Mouse (Mus musculus) spleen, postnatal 10 days (tissue): ENCODE data around the gene Osbpl11.
"Not testable (repeated sequence)": the region's sequence is repeated elsewhere in the genome, so short reads cannot be mapped to it uniquely, and the experiment has no call there.

Experiments used
- DNase-seq, 2 experiments: peaks; one replicate each; pipeline ENCODE4 v3.0.0; 2021 to 2022; ENCODE audit warnings: low spot score in 2 of 2

The Osbpl11 gene

DNA sequence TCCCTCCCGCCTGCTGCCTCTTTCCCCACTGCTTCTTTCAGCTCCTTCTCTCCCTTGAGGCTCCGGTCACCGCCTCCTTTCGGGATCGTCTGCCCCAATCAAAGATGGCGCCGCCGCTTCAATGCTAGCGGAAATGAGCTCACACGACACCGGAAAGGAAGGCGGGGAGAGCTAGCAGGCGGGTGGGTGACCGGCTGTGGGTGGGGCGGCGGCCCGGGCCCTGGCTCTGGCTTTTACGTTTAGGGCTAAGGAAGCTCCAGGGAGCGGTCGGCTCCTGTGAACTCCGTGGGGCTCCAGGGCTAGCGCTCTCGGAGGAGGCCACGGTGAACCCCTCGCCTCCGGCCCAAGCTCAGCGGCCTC, at the start of gene Osbpl11:
TSS of gene Osbpl11 (plus strand) at position 171 of the 360 bp plus-strand sequence.
- DNase-seq, result peak; percentile 91 to 97

DNA sequence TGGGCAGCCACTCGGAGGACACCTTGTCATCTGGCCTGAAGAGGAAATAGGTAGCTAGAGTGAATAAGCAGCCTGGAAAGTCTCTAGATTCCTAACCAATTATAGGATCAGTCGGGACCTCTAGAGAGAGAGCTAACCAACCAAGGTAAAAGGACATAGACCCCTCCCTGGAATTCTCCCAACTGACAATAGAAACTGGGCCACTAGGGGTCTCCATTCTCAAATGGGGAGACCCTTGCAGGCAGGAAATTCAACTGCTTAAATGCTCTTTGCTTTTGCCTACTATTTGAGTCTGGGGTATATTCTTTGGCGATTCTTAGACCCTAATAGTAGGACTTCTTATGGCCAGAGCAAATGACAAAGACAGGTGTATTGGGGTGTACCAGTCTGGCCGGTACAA, 49.7 kb upstream of the Osbpl11 start:
- DNase-seq, result no peak

DNA sequence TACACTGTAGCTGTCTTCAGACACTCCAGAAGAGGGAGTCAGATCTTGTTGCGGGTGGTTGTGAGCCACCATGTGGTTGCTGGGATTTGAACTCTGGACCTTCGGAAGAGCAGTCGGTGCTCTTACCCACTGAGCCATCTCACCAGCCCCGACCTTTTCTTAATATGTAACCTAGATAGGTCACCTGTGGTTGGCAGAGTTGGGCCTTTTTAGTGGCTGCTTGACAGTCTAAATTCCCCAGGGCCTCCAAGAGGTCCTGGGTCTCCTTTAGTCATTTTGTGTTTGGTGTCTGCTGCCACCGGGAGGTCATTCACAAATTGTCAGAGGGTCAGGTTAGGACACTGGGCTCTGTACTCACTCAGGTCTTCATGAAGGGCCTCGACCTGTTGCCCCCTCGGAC, 45.8 kb upstream of the Osbpl11 start:
- not testable (repeated sequence) for DNase-seq

GRCm38 (mm10) chr16:33141758-33142280, 43.1 kb upstream of the Osbpl11 start:
- DNase-seq, result no peak

DNA sequence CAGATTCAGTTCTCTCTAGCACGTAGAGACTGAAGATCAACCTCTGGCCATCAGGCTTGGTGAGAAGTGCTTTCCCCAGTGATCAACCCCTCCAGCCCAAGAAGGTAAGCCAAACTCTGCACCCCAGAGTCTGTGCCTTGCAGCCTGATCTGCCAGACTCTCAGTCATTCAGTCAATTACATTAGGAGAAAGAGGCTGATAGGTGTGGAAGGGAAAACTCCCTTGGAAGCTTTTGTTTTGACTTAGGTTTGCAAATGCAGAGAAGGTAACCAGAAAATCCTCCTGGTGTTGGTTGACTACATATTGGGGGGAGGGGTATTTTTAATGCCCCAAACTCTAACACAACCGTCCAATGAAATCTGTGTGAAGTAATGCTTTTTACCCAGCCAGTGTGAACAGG, 41.4 kb upstream of the Osbpl11 start:
- DNase-seq, result no peak

- DNase-seq, result no peak
Observed at GRCm38 (mm10) chr16:33146185-33146584, 38.7 kb upstream of the Osbpl11 start.

DNA sequence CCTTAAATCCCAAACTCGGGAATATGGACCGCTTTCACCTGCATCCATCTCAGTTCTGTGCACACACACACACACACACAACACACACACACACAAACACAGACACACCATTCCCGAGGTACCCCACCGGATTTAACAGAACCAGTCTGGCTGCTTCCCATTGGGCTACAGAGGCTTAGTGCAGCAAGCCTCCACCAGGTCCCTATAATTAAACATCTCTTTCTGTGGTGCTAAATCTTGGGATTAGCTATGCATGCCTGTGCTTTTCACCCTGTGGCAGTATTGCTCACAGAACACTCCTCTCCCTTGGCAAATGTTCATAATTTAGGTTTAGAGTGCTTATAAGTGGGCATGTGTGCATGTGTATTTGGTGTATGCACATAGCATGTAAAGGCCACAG, 36.7 kb upstream of the Osbpl11 start:
- DNase-seq, result no peak

GRCm38 (mm10) chr16:33150875-33151274, 34.0 kb upstream of the Osbpl11 start:
- not testable (repeated sequence) for DNase-seq

DNA sequence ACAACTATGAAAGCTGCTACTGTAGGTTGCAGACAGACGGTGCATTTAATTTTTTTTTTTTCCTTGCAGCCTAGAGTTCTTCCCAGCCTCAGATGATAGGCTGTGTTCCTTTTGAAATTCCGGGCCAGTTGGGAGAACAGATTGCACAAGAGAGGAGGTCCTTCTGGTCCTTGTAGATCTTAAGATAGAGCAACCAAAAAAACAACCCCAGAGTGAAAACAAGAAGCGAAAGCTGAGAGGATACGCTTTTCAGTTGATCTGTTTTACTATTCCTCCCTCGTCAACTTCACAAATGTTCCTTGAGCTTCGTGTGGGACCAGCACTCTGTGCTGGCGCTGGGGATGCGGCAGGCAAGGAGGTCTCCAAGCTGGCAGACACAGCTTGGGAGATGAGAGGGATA, 33.3 kb upstream of the Osbpl11 start:
- DNase-seq, result no peak

- DNase-seq, result peak in 1 of 2 experiments; percentile 47
Observed at GRCm38 (mm10) chr16:33154992-33155391, 29.9 kb upstream of the Osbpl11 start.

DNA sequence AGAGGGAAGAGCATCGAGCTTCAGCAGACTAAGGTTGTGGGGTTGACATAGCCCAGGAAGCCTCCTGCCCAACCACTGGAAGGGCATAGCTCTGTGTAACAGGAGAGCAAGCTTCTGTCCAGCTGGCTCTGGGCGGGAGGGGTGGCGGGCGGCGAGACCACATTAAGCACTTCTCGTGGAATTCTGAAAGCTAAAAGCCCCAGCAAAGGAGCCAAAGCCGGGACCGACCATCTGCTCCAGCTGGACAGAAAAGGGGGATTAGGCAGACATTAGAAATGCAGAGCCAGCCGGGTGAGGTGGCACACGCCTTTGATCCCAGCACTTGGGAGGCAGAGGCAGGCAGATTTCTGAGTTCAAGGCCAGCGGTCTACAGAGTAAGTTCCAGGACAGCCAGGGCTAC, 26.9 kb upstream of the Osbpl11 start:
- DNase-seq, result no peak

DNA sequence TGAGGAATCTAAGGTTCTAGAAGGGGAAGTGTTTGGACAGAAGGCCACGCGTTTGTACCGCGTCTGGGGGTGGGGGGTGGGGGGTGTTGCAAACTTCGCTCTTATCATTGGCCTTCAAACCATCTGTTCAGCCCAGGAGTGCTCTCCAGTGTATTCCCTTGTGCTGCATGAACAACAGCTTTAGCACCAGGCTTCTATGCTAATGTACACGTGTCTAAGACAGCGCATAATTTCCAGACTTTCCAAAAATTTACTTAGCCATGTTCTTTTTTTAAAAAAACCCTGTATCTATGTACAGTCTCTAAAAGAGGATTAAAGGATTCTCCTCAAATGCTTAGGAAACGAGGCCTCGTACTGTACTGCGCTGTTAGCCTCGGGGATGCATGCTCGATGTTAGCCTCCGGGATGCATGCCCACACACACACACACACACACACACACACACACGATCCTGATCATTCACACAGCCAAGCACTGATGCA, 26.2 kb upstream of the Osbpl11 start:
- no peak for DNase-seq

DNA sequence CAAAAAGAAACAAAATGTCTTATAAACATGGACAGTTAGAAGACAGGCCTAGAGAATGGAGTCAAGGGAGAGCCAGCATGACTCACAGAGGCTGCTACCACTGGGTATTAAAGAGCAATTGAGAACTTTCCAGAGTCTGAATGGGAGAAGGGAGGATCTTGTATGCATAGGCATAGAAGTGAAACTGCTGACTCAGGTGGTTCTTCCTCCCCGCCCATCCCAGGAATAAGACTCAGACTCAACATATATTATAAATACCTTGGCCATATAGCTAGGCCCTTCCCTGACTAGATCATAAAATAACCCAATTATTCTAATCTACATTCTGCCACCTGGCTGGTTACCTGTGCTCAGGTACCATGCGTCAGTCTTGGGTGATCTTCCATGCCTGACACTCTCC, 25.5 kb upstream of the Osbpl11 start:
- DNase-seq, result no peak

GRCm38 (mm10) chr16:33163330-33164090, 21.4 kb upstream of the Osbpl11 start:
- no peak for DNase-seq

DNA sequence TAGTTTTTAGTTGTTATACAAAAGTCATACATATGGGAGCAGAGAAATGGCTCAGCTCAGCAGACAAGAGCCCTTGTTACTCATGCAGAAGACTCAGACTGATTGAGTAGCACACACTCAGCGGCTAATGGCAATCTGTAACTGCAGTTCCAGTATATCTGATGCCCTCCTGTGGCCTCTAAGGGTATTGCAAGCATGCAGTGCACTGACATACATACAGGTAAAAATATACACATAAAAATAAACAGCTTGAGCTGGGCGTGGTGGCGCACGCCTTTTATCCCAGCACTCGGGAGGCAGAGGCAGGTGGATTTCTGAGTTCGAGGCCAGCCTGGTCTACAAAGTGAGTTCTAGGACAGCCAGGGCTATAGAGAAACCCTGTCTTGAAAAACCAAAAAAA, 18.6 kb upstream of the Osbpl11 start:
- peak; percentile 44 to 78 for DNase-seq

DNA sequence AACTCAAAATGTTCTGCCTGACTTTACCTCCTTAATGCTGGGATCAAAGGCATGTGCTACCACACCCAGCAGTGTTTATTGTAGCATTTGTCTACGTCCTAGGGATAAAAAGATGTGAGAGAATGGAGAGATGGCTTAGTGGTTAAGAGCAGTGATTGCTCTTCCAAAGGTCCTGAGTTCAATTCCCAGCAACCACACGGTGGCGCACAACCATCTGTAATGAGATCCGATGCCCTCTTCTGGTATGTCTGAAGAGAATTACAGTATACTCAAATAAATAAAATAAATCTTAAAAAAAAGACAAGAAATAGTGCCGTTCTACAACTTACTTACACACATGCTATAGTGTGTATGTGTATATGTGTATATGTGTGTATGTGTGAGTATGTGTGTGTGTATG, 17.3 kb upstream of the Osbpl11 start:
- DNase-seq, result peak in 1 of 2 experiments; percentile 42

DNA sequence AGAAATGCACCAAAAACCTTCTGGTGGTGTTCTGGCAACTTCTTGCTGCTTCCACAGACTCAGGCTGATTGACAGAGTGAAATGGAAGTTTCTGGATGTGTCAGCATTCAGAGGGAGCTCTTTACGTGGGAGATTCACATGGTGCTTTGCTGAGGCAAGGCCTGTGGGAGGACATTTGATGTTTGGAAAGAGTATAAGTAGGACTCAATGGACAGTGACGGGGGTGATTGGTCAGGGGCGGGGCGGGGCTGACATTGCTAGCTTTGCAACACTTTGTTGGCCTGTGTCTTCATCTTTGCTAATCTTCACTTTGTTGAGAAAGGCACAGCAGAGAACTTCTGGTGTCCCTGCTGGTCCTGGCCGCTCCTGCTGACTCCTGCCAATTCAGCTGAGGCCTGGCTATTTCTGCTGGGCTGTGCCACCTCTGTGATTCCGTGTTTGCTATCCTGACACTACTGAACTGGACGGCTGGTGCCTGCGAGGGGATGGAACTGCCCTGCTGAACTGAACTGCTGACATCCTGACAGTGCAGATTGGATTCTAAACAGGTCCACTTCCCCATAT, 15.3 kb upstream of the Osbpl11 start:
- no peak for DNase-seq

DNA sequence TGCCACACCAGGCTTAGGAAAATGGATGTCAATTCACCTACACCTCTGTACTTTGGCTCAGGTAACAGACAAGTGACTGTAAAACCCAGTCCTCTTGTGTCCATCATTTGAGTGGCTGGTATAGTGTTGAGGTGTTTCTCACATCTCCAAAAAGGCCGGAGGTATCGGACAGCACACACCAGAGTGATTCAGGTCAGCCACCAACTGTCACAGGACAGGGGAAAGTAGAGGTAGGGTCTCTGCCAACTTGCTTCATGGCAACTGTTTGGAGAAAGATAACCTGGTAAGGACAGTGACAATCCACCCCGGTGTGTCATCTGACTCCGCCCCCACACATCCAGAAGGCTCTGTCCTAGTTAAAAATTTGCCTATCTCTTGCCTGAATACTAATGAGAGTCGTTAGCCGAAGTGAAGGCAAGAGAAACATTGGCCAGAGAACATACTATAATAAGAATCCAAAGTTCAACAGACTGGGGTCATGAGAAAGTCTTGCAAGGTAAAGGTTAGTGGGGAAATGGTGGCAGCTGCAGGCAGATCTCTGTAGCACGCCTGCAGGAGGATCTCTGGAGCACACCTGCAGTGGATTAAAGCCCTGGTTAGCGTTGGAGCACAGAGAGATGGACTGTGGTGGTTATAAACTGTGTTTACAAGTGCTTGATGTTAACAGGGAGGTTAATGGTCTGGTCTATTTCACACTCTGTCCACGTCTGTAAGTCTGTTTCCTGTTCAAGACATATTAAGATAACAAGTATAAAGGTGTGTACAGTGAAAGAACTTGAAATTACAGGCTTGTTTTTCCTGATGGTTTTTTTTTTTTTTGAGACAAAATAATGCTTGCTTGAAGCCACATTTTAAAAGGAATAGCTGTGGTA, 13.9 kb upstream of the Osbpl11 start:
- DNase-seq, result no peak

GRCm38 (mm10) chr16:33171800-33172199, 13.1 kb upstream of the Osbpl11 start:
- DNase-seq, result no peak

GRCm38 (mm10) chr16:33173151-33173550, 11.7 kb upstream of the Osbpl11 start:
- no peak for DNase-seq

- no peak for DNase-seq
Observed at GRCm38 (mm10) chr16:33174695-33175094, 10.2 kb upstream of the Osbpl11 start.

GRCm38 (mm10) chr16:33176831-33177230, 8.0 kb upstream of the Osbpl11 start:
- not testable (repeated sequence) for DNase-seq
